Mouse (Mus musculus): Measurements from ENCODE around the gene Hdgf.
"Not testable (repeated sequence)": the region's sequence is repeated elsewhere in the genome, so short reads cannot be mapped to it uniquely, and the experiment has no call there.

Gene Hdgf

DNA sequence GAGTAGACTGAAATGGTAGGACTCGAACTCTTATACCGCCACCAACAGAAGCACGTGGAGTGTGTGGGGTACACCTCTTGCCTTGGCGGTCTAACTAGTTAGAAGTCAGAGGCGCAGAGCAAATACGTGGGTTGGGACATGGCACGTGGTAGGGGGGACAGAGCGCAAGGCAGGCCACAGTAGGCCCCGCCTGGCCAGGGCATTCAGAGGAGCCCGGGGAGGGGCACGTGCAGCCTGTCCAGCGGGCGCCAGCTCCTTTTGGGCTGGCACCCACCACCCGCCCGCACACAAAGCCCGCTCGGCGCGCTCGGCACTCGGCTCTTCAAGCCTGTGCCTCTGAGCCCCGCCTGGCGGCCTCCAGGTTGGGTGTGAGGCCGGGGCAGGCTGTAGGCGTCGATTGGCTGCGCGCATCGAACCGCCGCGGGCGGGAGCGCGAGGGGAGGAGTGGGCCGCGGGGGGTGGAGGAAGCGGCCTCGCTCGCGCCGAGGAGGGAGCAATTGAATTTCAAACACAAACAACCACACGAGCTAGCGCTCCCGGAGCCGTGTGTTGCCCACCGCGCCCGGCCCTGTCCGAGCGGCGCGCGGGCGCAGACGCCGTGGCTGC, at the start of gene Hdgf:
TSS of gene Hdgf (plus strand) at position 442 of the 606 bp plus-strand sequence.
- DNase-seq (ENCODE audit: low read depth, low spot score) = peak; percentile 98

DNA sequence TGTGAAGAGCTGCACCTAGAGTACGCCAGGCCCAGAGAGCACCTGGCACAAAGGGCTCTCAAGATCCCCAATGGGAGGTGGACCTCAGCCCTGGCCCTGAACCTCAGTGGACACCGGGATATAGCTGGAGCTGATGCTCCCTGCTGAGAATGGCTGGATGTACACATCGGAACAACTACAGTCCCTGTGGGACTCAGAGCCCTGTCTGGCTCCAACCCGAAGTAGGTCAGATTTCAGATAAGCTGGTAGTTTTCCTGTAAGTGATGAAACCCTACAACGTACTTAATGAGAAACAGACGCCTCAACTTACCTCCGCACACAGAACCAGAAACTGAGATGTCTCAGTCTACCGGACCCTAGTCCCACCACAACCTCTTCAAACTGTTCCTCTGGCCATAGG, 48.5 kb upstream of the Hdgf start:
- DNase-seq (ENCODE audit: low read depth, low spot score) = no peak

DNA sequence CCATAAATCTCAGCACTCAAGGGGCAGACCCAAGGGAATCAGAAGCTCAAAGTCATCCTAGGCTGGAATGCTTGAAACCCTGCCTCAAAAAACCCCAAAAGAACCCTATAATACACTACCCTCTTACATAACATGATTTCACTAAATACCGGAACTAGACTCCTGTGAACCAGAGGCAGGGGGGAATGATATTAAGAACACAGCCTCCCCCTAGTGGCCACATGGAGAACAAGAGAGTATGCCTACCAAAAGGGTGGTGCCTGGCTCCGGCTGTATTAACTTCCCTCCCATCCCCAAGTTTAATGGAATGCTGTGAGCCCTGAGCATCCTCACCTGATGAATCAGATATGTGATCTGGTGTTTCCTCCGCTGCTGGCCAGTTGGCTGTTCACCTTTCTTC, 46.3 kb upstream of the Hdgf start:
- peak; percentile 68 for DNase-seq (ENCODE audit: low read depth, low spot score)

DNA sequence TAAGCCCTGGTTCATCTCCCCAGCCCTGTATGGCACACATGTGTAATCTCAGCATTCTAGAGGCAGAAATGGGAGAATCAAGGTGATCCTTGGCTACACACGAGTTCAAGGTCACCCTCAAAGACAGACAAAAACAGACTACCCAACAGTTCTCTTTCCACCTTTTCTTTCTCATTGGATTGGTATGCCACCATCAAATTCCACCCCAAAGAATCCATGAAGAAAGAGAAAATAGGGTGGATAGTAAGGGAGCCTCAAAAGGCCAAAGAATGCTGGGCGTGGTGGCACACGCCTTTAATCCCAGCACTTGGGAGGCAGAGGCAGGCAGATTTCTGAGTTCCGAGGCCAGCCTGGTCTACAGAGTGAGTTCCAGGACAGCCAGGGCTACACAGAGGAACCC, 42.0 kb upstream of the Hdgf start:
- DNase-seq (ENCODE audit: low read depth, low spot score) = not testable (repeated sequence)

DNA sequence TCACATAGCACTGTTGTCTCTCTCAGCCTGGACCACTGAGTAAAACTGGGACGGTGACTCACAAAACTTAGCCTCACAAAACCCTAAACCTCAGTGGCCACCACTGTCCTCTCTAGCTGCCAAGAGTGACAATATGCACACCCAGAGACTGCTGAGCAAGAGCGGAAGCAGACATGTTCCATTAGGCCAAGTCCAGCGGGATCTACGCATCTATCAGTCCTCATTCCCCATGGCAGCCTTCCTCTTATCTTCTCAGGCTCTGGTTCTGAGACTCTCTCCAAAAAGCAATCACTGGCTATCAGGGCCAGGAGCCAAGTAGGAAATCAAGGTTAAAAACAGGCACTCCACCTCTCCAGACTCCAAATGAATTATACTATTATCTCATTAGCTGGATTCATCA, 28.4 kb upstream of the Hdgf start:
- DNase-seq (ENCODE audit: low read depth, low spot score) = no peak

DNA sequence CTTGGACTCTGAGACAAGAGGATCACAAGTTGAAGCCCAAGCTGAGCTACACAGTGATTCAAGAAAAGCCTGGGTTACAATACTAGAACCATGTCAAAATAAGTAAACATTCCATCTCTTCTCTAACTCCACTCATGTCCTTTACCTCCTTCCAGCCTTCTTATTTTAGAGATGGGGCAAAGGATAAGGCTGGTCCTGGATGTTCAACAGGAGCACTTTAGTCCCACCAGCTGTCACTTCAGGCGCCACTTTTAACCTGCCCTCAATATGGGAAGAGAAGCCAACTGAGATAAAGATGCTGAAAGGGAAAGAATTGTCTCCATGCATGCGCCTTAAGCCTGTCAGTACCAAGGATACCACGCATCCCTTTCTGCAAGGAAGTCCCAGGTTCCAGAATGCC, 21.8 kb upstream of the Hdgf start:
- DNase-seq (ENCODE audit: low read depth, low spot score) = no peak

DNA sequence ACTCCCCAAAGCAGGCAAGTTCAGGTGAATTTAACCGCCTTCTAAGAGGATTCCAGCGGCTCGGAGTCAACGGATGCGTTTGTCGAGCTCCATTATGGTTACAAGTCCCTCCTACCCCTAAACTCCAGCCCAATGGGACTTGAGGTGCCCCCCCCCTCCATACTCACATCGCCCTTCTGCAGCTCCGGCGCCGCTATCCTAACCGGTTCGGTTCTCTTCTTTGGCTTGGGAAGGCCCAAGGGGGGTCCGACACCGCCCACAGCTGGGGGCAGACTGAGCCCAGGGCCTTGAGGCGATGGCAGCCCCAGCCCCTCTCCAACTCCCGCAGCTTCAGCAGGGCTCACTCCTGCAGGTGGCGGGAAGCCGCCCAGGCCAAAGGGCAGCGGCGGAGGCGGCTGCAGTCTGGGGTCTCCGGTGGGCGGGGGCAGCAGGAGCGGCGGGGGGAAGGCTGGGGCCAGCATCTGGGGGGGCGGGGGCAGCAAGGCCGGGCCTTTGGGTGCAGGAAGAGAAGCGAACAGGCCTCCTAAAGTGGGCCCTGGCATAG, 21.3 kb upstream of the Hdgf start:
- peak; percentile 67 for DNase-seq (ENCODE audit: low read depth, low spot score)

DNA sequence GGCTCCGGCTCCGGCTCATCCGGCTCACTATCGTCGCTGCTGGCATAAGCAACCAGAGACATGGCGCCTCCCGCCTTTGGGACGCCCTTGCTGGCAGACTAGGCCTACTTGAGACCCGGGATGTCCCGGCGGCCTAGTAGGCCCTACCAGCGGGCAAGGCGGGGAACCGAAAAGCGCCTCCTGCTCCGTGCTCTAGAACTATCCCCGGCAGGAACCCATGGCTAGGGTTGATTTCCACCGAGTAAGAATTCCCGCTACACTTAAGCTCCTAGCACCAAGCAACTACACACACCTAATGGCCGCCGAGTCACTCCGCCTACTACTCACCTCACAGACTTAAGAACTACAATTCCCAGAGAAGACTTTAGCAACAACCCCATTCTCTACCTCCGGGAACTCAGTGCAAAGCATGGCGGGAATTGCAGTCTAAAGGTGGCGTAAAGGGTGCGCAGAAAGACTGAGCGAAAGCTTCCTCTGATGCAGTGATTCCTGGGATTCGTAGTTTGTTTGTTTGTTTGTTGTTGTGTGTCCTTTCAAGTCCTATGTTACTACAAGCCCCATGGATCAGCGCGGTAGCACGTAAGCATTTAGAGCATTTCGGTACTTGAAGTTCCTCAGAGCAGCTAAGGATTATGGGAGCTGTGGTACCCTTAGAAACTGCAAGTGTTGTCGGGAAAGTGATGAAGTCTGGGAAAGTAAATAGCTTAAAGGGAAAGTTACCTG, 20.7 kb upstream of the Hdgf start, which contains the start of gene Prcc:
TSS of gene Prcc (minus strand) at position 328 of the 723 bp plus-strand sequence.
- DNase-seq (ENCODE audit: low read depth, low spot score) = peak; percentile 97

DNA sequence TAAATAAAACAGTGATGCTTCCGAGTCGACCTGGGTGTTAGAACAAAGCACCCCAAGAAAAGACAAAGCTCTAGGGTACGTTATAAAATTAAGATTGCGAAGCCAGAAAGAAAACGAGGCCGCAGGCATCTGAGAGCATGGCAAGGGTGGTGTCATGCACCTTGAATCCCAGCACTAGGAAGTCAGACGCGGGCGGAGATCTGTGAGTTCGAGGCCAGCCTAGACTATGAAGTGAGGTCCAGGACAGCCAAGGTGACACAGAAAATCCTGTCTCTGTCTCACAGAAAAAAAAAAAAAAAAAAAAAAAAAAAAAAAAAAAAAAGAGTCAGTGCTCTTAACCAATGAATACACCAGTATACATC, 20.1 kb upstream of the Hdgf start:
- DNase-seq (ENCODE audit: low read depth, low spot score) = no peak

DNA sequence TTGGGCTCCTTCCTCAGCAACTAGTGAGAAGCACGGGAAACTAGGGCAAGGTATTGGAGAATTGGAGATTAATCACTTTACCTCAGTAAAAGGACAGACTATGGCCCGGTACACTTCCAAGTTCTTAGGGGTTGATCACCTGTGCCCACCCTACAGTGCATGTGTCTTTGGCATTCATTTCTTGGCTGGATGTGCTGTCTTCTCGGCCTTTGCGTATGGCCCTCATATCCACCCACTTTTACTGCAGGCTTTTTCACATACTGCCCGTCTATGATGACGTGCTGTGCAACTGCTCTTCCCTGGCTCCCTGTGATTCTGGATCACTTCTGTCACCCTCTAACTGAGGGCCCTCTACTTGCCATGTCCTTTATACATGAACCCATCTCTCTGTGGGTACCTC, 19.7 kb upstream of the Hdgf start:
- no peak for DNase-seq (ENCODE audit: low read depth, low spot score)

DNA sequence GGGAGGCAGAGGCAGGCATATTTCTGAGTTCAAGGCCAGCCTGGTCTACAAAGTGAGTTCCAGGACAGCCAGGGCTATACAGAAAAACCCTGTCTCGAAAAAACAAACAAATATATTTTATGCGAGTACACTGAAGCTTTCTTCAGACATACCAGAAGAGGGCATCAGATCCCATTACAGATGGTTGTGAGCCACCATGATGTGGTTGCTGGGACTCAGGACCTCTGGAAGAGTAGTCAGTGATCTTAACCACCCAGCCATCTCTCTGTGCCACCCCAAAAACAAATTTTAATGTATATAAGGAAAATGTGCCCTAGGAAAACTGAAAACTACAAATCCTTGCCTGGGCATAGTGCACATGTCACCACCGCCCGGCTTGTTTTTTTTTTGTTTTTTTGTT, 18.7 kb upstream of the Hdgf start:
- peak; percentile 50 for DNase-seq (ENCODE audit: low read depth, low spot score)

DNA sequence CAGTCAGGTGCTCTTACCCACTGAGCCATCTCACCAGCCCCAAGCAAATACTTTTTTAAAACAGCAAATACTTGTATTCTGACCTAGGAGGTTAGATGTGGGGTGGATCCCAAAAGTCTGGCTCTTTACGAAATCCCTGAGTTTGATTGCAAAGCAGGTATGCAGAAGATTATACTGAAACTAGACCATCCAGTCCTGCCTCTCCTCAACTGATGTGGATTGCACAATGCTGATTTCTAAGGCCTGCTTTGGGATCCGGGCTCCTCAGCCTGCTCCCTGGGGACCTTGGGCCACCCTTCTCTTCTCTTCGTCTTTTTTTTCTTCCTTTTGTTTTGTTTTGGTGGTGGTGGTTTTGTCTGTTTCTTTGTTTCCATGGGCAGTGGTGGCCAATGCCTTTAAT, 14.6 kb upstream of the Hdgf start:
- no peak for DNase-seq (ENCODE audit: low read depth, low spot score)

DNA sequence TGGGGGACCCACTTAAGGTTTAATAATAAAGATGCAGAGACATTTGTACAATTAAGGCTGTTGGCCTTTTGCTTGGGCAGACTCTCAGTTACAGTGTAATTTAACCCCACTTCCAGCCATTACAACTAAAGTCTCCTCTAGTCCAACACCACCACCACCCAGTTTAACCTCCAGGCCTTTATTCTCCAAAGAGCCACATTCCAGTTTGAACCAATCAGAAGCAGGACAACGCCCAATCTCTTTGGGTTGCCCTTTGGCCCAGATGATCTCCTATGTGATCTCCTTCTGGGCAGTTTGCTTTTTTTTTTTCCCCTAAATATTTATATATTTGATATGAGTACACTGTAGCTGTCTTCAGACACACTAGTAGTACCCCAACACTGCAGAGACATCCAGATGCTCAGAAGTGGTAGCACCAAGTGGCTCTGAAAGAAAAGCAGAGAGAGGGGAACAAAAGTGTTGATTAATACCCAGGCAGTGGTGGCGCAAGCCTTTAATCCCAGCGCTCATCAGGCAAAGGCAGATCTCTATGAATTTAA, 12.7 kb upstream of the Hdgf start:
- no peak for DNase-seq (ENCODE audit: low read depth, low spot score)

DNA sequence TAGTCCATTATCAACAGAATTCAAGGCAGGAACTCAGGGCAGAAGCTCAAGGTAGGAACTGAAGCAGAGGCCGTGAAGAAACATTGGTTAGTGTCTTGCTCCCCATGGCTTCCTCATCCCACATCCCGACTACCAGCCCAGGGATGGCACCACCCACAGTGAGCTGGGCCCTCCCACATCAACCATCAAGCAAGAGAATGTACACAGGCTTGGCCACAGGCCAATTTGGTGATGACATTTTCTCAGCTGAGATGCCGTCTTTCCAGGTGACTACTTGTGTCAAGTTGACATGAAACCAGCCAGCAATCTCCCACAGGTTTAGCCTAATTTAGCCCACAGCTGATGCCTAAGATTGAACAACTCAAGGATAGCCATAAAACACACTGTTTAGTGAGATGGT, 6.9 kb upstream of the Hdgf start:
- DNase-seq (ENCODE audit: low read depth, low spot score) = no peak

DNA sequence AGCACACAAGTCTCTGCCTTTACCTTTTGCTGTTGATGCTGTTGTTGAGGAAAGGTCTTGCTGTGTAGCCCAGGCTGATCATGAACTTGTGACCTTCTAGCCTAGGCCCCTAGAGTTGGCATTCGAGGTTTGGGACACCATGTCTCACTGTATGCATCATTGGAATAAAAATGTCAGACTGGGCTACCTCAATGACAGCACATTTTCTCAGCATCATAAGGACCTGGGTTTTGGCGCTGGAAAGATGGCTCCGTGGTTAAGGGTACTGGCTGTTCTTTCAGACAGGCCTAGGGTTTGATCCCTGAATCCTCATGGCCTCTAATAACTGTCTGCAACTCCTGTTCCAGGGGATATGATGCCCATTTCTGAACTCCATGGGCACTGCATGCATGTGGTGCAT, 6.3 kb upstream of the Hdgf start:
- no peak for DNase-seq (ENCODE audit: low read depth, low spot score)

DNA sequence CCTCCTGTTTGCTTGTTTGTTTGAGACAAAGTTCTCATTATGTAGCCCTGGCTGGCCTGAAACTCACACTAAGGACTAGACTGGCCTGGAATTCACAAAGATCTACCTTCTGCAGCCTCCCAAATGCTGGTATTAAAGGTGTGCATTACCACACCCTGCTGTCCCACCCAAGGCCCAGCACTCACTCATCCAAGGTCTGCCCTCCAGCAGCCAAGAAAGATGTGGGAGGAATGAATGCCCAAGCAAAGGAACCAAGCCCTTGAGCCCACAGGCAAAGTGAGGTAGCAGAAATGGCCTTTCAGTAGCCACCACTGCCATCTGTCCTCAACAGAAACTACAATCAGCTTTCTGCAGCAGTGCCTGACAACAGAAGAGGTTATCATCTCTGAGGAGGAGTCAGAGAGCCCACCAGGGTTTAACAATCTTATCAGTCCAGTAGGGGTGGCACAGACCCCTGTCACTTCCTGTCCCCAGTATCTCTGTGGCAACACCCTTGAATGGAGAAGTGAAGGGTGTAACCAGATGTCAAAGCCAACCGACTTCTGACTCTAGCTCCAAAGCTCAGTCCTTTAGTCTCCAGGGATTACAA, 5.0 kb upstream of the Hdgf start:
- no peak for DNase-seq (ENCODE audit: low read depth, low spot score)

DNA sequence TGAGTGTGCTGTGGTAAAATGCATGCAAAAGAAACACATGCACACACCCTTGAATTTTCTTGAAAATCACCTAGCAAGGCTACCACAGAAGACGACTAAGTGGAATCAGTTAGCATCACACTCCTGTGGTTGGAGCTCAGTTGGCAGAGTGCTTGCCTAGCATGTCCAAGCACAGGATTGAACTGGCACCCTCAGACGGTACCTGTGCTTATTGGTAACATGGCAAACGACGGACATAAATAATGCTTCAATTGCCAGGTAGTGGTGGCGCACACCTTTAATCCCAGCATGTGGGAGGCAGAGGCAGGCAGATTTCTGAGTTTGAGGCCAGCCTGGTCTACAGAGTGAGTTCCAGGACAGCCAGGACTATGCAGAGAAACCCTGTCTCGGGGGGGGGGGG, 4.2 kb upstream of the Hdgf start:
- DNase-seq (ENCODE audit: low read depth, low spot score) = not testable (repeated sequence)

DNA sequence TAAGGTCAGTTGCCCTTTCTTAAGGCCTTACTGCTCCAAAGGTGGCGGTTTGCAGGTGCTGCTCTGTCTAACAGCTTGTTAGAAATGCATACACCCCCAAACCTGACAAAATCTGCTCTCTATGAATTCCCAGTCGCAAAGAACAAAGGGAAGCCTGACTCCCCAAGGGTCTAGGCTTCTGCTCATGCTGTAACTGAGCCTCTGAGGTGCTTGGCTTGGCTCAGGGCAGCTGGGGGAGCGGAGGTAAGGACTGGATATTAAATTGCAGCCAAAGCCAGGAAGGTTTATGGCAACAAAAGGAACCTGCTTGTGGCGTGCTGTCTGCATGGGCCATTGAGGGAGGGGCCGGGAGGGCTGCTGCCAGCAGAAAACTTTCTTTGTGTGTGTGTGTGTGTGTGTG, 2.3 kb upstream of the Hdgf start:
- no peak for DNase-seq (ENCODE audit: low read depth, low spot score)

DNA sequence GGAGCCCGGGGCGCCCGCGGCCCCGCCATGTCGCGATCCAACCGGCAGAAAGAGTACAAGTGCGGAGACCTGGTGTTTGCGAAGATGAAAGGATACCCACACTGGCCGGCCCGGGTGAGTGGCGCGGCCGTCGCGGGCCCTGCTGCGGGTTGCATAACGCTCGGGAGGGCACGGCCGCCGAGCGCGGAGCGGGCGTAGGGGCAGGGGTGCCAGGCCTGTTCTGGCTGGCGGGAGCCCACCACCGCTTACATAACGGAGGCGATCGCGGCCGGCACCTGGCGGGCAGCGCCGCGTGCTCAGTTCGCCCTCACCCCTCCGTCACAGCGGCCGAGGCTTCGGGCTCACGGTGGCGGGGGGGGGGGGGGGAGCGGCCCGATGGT, 470 bp downstream of the Hdgf start:
- DNase-seq (ENCODE audit: low read depth, low spot score) = peak; percentile 55

DNA sequence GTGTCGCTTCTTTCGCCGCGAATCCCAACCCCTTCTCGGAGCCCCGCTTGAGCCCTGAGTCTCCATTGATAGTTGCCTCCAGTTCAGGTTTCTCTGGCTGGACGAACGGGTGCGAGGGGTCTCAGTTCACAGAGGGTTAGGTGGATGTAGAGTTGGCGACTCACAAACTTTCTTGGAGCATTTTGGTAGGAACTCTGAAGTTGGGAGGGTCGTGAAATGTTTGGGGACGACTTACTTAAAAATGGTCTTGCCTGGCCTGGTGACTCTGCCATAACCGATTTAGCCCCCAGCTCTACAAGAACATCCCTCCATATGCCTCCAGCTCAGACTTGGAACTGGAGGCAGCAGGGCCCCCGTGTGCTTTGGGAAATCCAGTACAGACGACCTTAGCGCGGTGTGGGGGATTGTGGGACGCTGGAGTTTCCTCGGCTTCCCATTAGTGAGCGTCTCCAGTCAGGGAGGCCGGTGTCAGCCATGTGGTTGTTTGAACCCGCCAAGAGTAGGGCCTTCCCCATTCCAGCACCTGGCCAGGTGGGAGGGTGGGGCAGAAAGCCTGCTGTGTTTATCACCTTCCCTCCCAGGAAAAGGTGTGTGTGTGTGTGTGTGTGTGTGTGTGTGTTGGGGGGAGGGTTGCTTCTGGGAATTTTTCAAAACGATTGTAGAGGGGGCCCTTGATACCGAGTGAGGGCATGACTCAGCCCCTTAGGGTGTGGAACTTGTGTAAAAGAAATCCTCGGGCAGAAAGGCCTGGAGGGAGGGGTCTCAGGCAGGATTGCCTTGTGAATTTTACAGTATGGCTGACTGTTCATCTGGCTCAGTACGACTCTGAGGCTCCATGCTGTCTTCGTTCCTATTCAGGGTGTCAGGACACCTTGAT, 1.1 kb downstream of the Hdgf start:
- DNase-seq (ENCODE audit: low read depth, low spot score) = peak; percentile 74

DNA sequence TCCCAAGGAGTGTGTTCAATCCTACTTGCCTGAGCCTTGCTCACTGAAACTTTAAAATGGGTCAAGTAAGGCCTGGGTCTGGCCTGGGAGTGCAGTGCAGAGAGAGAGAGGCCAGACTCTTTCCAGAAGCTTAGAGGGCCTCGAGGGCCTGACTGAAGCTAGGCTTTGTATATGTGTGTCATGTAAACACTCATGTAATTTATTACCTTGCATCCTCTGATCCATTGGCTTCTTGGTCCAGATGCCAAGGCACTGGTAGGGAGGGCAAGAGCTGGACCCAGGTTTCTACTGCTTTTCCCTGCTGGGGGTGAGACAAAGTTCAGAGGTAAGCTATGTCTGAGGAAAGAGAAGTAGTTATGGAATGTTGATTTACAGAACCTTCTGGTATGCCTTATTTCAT, 1.8 kb downstream of the Hdgf start:
- DNase-seq (ENCODE audit: low read depth, low spot score) = no peak

DNA sequence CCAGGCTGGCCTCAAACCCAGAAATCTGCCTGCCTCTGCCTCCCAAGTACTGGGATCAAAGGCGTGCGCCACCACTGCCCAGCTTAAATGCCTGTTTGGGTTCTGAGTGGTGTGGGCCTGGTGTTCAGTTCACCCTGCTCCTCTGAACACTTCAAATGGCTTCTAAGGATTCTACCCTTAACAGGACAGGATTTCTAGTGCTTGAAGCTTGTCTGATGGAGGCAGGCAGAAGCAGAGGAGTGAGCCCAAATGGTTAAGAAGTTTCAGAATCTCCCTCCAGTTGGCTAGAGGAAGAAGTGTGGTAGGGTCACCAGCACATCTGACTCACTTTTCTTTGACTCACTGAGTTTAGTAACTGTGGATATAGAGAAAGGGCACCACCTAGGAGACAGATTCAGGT, 3.3 kb downstream of the Hdgf start:
- no peak for DNase-seq (ENCODE audit: low read depth, low spot score)
